Mouse (Mus musculus) small intestine, adult 2 months (tissue): ENCODE measurements at regions not wholly inside any gene's neighbourhood (a gene's known extent, or its start where the extent isn't known, plus 50 kb on each side); places are given as distances from the start of the nearest gene placed in this dataset.

Experiments
- CTCF ChIP-seq: fragments of 200-500 bp; IDR thresholded peaks from 2 replicates; pipeline ENCODE4 v1.5.1; 2012; ENCODE audit warnings: low read depth, mild to moderate bottlenecking, control low read depth, inconsistent platforms, low read length, moderate library complexity, mixed read lengths; ENCODE audit not compliant: insufficient replicate concordance, insufficient read length; ENCODE audit errors: extremely low read depth
- POLR2A ChIP-seq: fragments of 200-500 bp; IDR thresholded peaks from 2 replicates; pipeline ENCODE4 v1.6.1; 2012; ENCODE audit warnings: low read depth, mild to moderate bottlenecking, control low read depth, inconsistent platforms, low read length, moderate library complexity

- no peak for TF ChIP-seq CTCF
- TF ChIP-seq POLR2A: no peak
Measured at GRCm38 (mm10) chr5:64474868-64475267, 318.8 kb downstream of the Tbc1d1 start.
